Mouse (Mus musculus) G1E-ER4 (cell line): ENCODE measurements around the gene Slc9c1. TPM values are rescaled to one million over a fixed set of nuclear protein-coding genes. Genes with fewer than 3 reads are reported as not detected.

Source experiments
- GATA1 ChIP-seq: IDR thresholded peaks from one replicate; pipeline ENCODE4 v1.8.0; 2012; ENCODE audit warnings: low read length, inconsistent platforms
- polyA plus RNA-seq: library from polyadenylated mRNA; stranded (reverse); fragments of >175 nt; gene quantifications from 2 replicates; pipeline ENCODE4 v1.2.3, GENCODE M21; 2012

The Slc9c1 gene
- polyA plus RNA-seq, 1 experiment: not detected

DNA sequence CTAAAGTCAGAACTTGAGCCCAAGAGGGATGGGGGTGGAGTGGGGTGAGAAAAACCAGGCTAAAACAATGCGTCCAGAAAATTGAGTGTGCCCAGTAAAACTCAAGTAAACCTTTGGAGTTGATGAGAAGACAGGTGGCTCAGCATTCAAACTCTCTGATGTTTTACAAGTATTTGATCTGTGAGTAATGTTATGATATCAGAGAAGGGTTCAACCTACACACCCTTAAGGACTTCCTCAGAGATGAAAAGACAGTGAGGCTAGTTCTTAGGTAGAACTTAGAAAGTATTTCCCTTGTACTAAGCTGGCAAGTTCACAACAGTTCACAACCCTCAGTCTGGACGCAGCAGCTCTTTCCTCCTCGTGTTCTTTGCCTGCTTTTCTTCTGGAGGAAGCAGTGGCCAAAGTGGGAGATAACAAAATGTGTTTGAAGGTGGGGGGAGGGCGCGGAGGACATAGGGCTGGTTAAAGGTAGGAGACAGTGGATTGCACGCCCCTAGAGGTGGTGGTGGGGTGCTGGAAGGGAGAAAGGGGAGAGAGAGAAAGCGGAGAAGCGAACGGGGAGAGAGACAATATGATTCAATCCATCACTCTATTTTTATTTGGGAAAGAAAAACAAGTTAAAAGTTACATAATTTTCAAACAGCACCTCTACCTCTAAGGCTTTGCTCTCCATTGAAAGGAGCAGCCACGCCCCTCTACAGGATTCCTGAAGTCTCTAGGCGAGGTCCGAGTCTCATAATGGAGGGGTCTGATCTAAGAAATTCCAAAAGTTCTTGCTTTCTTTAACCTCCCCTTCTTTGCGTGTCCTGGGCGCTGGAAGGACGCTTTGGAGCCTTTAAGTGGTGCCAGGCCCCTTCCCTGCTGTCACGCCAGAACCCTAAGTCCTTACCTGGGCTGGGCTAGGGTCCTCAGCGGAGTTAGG lies 118.2 kb downstream of the Slc9c1 start:
- no peak for TF ChIP-seq GATA1

DNA sequence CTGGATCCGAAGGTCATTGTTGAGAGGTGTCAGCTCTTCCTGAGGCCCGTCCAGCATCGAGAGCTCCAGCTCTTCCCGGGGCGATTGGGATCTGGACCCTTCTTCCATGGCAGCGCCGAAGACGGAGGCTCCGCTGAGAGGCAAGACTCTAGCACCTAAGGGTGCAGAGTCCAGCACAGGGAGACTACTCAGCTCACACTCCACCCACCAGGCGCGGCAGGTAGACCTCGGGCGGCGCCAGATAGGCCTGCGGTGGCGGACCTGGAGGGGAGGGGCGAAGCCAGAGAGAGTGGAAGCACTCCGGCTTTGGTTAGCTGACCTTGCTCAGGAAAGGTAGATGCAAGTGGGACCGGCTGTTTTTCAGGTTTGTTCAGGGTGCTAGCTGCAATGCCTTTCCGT lies 118.8 kb downstream of the Slc9c1 start, which contains the start of gene BC016579:
TSS of gene BC016579 (minus strand) at position 135 of the 399 bp plus-strand sequence.
- TF ChIP-seq GATA1: no peak

DNA sequence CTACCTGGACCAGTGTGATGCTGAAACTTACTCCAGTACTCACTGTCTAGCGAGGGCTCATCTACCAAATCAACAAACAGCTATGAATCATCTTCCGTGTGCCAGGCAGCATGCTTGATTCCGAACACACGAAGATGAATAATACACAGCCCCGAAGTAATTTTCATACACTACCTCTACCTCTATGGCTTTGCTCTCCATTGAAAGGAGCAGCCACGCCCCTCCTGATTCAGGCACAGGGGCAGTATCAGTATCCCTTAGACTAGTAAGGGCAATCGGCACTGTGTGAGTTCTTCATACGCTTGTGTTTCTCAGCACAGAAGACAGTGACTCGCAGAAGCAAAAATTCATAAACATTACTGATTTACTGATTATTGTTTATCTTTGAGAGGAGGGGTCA lies 119.4 kb downstream of the Slc9c1 start:
- TF ChIP-seq GATA1: no peak

Other genes with a start within 250 kb of the Slc9c1 start
- not detected in 2 replicates for gene Cd200, start 126.3 kb upstream of the Slc9c1 start, polyA plus RNA-seq
- gene Gm609, start 42.3 kb upstream of the Slc9c1 start, polyA plus RNA-seq: not detected in 2 replicates
- gene Gm17783, start 3.3 kb upstream of the Slc9c1 start, polyA plus RNA-seq: not detected in 2 replicates
- not detected in 2 replicates for gene Gcsam, start 75.1 kb downstream of the Slc9c1 start, polyA plus RNA-seq
- not detected in 2 replicates for gene BC016579, start 118.8 kb downstream of the Slc9c1 start, polyA plus RNA-seq
- gene Tmprss7, start 158.3 kb downstream of the Slc9c1 start, polyA plus RNA-seq: 0.02 and 0.03 TPM in 2 replicates
- gene Tagln3, start 189.3 kb downstream of the Slc9c1 start, polyA plus RNA-seq: not detected in 2 replicates
- 3.2 and 5.0 TPM in 2 replicates for gene Abhd10, start 207.6 kb downstream of the Slc9c1 start, polyA plus RNA-seq